Mouse (Mus musculus) fibroblast of lung, adult 2 months (primary cell): ENCODE measurements around the gene Ttll7.

Experiments used
- DNase-seq: peaks from one replicate; pipeline ENCODE4 v3.0.0-alpha.2; 2011; ENCODE audit warnings: low read depth

Gene Ttll7

DNA sequence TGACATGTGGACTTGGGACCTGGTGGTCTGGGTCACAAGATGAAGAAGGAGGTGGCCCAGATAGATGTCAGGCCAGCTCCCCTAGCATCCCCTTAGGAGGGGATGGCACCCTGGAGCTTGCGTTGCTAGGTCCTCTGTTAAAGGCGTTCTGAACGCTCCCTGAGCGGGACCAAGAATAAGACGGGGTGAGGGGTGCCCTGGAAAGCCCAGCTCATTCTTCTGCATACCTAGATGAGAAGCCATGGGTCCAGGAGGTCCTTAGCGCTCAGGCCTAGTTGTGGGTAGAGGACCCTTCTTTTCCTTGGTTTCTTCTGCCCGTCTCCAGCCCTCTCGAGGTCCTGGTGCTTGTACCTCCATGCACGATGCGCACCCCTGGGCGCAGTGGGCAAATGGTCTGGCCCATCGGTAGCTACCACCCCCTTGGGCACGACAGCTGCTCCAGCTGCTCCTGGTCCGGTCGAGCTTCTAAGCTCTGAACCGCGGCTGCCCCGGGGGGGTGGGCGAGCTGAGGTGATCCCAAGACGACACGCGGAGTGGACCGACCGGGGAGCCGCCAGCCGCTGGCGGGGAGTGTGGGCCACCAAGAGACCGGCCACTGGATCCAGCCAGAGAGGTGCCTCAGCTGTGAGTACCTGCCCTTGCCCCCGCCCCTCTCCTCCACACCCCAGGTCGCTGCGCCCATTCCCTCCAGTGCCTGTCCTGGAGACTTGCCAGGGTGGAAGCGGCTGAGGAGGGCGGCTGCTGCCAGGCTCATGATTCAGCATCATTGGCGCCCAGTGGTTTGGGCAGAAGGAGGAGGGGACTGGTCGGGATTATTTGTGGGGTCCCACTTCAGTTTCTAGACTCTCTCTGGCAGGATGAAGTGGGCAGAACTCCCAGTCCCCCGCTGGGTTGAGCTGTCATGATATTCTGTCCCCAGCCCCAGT is at the start of gene Ttll7:
Ttll7 (plus strand) TSS at position 402 of the 926 bp plus-strand sequence.
- peak; percentile 78 for DNase-seq

DNA sequence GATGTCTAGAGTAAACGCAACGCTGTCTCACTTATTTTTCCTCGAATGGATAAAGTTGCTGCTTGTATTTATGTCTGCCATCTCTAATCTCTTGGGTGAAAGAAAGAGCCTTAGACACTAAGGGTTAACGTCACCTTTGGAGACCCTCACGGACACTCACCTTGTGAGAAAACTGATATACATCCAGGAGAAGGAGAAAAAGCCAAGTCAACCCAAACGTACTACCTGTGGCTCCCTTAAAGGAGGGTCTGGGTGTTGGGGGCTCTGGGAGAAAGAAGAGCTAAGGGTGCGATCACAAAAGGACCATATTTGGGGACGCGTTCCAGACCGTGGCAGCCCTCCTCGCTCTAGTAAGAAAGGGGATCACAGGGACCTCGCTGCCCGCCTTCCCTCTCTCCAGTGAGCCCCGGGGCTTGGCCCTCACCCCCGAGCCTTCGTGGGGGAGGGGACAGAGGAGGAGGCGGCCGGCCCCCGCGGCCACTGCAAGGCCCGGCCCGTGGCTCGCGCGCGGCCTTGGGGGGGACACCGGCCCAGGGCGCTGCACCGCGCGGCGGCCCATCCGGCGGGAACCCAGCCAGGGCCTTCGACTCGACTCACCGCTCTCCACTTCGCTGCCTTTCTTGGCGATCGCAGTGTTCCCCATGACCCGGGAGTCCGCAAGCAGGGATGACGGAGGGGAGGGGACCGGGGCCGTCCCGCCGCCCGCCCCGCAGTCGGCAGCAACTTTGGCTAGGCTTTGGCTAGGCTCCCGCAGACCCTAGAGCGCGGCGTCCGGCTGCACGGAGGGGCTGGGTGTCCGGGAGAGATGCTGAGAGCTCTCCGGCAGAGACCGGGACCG is 39.9 kb upstream of the Ttll7 start:
- DNase-seq: no peak

DNA sequence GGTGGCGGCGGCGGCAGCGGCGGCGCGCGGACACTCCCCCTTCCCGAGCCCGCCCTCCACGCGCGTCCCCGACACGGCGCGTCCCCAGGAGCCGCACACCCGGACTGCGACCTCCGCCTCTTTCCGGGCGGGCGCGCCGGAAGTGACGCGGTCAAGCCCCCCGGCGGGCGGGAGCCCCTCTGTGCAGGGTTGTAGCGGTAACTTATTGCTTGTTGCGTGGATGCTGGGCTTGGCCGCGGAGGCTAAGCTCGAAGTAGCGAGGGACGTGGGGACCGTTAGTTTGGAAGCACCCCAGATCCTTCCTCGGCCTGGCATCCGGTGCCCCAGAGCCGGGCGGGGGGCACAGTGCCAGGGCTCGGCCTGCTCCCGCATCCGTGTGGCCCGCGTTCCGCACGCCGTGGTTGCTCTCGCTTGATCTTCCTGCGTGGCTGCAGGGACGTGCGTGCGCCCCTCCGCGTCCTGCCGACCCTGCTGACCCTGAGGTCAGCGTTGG is 39.2 kb upstream of the Ttll7 start, which contains the start of gene Prkacb:
Prkacb (minus strand) TSS at position 90 of the 493 bp plus-strand sequence.
- peak; percentile 34 for DNase-seq

DNA sequence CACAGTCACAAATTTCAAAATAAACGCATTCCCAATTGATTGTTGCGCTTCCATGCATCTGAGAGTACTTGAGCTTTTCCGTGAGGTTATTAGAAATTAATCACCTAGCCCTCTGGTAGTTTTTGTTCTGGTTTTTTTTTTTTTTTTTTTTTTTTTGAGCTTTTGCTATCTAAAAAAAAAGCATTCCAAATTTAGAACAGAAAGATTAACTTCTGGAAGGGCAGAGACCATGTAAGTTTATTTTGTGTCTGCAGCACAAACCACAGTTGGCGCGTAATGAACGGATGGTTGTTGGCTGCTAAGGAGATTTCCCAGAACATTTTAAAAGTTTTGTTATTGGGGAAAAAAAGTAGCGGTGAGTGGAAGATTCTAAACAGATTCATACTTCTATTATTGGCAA is 38.5 kb upstream of the Ttll7 start:
- no peak for DNase-seq

DNA sequence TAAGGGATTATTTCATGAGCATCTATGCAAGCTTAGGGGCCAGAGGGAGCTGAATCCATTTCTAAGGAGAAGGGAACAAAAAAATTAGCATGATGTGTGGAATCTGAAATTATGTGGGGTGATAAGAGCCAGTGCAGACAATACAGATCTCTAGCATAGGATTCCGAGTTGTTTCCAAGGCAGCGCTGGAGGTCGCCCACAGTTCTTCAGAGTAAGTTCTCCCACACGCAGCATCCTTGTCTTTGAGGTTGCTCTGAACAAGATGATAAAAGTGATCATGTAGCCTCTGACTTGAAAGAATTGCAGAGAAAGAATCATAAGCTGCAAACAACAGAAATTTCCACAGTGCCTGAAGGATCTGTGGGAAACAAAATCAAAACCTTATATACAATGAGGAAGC is 31.4 kb upstream of the Ttll7 start:
- no peak for DNase-seq

DNA sequence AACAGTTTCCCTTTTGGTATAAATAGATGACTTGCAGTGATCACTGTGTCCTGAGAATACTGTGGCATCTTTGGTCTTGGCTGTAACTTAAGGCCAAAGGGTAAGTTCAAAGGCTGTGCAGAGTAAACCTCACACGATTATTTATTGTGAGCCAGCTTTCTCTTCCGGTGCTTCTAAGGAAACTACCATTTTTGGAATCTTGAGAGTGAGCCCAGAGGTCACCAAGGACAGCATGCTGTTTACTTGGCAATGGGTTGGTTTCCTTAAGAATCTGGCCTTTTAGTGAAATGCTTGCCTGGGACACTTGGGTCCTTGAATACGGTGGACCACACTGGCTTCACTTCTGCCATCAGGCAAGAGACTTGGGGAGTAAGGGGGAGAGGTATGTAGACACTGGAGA is 9.4 kb upstream of the Ttll7 start:
- no peak for DNase-seq

DNA sequence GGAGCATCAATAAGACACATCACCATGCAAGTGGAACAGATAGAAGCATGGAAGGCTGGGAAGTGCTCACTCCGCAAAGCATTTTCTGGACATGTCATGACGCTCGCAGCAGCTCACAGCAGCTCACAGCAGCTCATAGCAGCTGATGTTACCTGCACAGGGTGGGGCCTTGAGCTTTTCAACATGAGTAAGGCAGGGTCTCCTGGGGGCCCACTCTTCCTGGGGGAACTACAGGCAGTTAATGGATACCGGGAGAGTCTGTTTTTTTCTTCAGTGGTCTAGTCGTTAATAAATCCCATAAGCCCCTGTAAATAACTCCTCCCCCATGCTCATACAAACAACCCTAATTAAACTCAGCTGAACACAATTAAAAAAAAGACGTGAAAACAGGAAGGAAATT is 8.7 kb upstream of the Ttll7 start:
- DNase-seq: no peak

DNA sequence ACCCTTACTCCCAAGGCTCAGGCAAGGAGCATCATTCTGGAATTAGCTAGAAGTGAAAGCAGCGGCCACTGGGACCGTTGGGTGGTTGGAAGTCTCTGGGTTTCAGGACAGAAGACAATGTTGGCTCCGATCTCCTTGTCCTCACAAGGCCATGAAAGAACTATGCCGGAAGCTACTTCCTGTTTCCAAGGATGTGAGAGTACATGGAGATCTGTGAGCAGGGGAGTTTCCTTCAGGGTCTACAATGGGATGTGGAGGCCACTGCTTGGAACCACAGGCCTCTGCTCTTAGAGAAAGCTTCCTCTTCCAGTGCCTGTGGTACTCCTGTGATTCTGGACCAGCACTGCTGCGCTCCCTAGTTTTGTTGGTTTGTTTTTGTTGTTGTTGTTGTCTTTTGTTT is 5.9 kb upstream of the Ttll7 start:
- DNase-seq: no peak

DNA sequence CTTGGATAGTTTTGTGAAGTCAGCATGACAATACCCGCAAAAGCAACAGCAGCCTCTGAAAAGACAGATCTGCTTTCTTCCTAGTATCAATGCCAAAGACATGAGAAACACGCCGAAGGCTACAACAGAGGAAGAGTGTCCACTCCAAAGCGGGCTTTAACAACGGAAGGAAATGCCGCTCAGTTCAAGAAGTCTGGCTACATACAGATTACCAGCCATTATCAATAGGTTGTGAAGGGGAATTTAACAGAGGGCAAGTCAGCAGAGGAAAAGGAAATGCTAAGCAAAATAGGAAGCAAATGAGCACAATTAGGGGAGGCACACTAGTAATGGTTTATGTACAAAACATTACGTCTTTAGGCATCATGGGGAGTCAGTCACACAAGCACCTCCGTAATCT is 4.1 kb upstream of the Ttll7 start:
- no peak for DNase-seq

DNA sequence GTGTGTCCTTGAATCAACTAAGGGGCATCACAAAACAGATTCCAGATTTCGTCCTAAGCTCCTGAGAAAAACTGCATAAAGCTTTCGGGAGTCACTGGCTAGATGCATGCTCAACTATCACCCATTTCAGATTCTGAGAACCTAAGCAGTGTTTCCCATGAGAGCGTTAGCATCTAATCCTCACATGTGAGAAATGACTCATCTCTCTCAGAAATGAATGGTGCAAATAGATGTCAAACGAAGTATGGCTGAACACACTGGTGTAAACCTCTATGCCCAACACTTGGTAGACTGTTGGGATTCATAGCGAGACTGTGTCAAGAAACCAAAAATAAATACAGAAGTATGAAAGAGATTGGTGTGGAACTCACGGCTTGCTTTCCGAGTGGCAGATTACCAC is 2.8 kb upstream of the Ttll7 start:
- no peak for DNase-seq

DNA sequence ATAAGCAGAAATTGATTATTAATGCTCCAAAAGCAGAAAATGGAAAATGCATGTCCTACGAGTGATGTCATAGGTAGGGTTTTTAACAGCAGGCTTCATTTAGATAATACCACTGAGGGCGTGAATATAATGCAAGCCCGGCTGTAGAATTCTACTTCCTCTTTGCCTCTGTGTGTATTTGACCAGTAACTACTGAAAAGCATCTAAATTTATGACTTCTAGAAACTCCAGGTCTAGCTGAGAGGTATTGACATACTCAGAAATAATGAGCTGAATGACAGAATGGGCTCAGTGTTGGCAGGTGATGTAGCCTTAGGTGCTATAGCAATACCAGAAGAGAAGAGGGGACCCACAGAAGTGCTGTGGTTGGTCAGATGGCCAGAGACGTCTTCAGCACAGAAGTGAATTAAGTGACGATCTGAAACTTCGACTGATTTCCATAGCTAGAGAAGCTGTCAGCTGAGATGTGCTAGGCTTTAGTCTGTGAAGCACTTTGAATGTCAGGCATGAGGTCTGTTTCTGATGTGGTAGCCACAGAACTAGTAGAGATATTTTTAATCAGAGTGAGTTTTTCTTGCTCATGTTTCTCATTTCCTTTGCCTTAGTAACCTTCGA is 2.4 kb downstream of the Ttll7 start:
- no peak for DNase-seq

DNA sequence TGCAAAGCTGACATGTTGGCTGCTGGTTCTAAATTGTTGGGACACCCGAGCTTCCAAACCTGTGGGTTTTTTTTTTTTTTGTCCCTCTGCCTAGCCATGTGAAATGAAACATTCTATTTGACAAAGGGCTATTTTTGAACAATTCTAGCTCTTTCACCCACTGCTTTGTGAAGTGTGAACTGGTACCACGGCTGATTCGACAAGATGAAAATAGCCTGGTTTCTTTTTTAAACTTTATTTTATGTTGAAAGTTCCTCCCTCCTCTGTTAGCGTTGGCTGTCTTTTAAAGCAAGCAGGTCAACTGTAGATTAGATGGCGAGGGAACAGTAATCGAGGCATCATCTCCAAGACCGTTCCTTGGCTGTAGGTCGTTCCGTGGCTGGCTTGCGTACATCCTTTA is 5.2 kb downstream of the Ttll7 start:
- no peak for DNase-seq

DNA sequence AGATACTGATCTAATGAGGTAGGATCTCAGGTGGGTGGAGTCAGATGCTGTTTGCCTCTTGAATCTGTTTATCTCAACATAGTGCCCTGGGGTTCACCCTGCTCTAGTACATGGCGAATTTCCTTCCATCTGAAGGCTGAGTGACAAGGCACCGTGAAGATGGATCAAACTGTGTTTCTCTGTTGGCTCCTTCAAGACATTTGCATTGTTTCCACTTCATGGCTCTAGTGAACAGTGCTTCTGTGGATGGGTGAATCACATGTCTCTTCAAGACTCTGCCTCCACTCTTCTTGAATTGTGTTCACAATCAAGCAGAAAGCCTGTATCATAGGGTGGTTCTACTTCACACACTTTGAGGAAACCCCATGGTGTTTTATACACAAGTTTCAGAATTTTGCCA is 8.1 kb downstream of the Ttll7 start:
- DNase-seq: no peak

DNA sequence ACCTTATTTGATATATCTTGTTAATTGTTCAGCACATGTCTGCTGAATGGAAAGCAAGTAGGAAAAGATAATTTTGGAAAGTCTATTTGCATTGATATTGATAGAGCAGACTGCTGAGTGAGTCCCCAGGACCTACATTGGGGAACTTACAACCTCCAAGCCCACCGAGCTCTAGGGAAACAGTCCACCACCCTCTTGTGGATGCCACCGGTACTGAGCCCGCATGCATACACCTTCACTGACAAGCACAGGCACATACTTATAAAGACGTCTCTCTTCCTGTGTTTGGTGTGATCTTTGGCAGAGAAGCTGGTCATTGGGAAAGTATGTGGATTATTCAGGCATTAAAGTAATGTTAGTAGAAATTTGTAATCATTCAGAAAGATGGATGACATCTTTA is 14.4 kb downstream of the Ttll7 start:
- no peak for DNase-seq

DNA sequence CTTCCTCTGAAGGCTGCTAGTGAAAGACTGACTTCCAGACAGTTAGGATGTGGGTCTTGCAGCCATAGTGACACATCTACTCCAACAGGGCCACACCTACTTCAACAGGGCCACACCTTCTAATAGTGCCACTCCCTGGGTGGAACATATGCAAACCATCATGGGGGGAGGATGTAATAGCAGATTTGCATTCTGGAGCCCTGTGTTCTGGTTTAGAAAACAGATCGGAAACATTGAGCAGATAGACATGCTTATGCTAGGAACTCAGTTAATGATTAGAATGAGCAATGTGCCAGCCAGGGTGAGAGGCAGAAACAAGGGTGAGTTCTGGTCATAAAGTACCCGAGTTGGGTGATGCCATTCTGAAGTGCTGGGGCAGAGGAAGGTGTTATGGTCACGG is 19.8 kb downstream of the Ttll7 start:
- DNase-seq: no peak

DNA sequence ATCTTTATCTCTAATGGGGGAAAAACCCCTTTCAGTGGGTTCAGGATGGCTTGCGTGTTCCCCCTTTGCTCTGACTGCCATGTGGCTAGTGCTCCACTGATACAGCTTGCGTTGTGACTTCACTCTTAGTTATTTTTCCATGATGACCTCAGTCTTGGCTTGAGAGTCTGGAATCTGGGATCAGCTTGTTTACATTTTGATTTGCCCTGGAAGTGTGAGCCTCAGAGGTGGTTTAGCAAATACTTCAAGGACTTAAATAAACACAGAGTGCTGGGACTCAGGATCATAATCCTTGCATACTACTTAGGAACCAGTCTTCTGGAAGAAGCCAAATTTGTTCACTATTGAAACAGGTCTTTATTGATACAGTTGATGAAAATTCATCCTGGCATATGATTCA is 23.8 kb downstream of the Ttll7 start:
- DNase-seq: peak; percentile 36

DNA sequence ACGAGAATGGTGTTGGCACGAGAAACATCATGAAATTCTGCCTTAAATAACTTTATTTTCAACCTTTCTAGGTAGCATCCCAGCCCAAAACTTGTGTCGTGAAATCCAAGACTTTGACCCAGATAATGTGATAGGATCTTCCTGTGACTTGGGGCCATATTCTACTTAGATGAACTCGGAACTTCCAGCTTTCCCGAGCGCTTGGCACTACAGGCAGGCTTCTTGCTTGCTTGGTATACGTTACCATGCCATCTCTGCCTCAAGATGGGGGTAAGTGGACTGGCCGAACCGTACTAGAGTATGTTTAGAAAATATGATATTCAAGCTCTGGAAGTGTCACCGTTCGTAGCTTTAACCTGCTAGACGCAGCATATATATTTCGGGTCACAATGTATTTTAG is 41.8 kb downstream of the Ttll7 start:
- DNase-seq: no peak

DNA sequence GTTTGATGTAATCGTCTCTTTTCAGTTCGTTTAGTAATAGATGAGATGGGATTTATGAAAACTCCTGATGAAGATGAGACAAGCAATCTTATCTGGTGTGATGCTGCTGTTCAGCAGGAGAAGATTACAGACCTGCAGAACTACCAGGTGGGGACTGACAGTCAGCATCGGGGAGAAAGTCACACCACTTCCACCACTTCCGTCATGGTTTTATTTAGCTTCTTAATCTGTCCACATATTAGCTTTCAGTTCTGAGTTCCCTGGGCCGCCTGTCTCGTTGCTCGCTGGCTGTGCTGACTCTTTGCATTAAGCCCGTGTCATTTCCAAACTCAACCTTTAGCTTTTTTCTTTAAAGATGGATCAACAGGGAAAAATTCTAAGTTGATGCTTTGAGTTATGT is 44.4 kb downstream of the Ttll7 start:
- DNase-seq: no peak

DNA sequence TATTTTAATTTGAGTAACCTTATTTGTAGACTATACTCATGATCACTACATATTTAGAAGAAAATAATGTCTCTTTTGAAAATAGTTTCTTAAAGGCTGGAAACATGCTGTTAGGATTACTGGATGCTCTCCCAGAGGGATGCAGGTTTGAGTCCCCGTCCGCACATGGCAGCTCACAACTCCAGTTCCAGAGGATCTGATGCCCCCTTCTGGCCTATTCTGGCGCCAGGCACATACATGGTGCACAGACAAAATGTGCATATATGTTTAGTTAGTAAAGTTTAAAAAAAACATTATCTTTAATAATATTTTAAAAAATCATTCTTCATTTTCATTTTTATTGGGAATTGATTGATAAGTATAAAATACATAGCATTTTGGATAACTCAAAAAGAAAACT is 47.9 kb downstream of the Ttll7 start:
- no peak for DNase-seq

DNA sequence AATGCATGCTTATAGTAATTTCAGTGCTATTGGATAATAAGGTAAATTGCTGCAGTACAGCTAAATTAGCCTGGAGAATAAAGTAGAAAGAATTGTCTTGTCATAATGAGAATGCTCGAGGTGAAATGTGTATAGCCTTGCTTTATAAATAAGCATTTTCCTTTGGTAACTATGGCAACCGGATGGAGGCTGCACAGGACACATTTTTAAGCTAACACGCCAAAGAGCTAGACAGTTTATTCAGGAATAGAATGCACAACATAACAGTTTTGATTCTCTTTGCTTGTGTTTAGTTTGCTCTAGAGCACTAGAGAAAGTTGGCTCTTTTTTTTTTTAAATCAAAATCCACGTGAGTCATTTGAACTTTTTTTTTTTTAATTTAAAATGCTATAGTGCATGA is 49.6 kb downstream of the Ttll7 start:
- DNase-seq: no peak

DNA sequence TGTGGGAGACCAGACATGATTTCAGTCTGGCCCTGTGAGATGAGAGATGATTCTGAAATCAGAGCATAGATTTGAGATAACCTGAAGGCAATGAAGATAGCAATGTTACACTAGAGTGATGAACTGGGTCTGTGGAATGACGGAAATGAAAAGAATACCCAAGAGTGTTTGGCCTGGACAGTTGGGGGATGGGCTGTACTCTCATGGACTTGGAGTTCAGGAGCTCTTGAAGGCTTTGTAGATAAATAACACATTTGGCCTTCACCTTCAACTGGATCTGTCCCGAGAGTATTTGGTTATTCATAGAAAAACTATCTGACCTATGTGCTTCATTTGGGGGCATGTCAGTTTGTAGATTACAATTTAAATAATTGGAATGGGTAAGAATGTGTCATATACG is 53.4 kb downstream of the Ttll7 start:
- DNase-seq: no peak

DNA sequence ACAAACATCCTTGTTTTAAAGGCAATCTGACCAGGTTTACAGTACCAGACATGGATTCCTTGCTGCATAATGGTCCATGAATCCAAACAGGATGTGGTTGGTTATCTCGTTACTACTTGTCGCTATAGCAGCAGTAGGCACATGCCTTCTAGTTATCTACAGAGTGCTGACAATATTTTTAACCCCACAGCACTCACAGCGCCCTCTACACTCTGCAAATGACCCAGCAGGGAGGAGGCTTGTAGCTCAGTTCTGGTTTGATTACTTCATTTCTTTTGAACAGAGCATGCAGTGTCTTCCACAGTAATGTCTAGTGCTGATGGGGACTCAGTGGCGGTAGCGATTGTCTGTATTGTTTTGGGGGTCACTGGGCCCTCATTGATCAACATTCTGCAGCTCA is 56.8 kb downstream of the Ttll7 start:
- DNase-seq: no peak

DNA sequence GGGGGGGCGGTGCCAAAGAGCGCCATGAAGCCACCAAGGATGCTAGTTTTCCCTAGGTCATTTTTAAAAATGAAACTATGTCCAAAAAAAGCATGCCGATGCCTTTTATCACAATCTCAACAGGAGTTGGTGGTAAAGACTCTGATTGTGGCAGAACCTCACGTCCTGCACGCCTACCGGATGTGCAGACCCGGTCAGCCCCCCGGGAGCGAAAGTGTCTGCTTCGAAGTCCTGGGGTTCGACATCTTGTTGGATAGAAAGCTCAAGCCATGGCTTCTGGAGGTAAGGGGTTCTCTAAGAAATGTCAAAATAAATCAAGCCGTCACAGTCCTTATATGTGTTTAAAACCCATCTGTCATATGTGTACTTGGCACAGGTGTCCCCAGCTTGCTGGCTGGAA is 60.9 kb downstream of the Ttll7 start:
- DNase-seq: no peak
